Mouse (Mus musculus) liver, embryonic 14.5 days (tissue): ENCODE measurements at regions not wholly inside any gene's neighbourhood (a gene's known extent, or its start where the extent isn't known, plus 50 kb on each side); places are given as distances from the start of the nearest gene placed in this dataset. TPM values are rescaled to one million over a fixed set of nuclear protein-coding genes. Genes with fewer than 3 reads are reported as not detected.

Source experiments
- ATAC-seq: fragments of 200-750 bp; cut with Nextera tagmentation; 2 replicates; pipeline ENCODE4 v1.8.0; 2017; ENCODE audit warnings: moderate number of reproducible peaks, mild to moderate bottlenecking, moderate library complexity; ENCODE audit not compliant: insufficient read depth
- DNase-seq, 3 experiments: peaks; one replicate each; pipeline ENCODE4 v3.0.0-alpha.2; 2012 to 2013; ENCODE audit warnings: low read depth in 3 of 3, low spot score in 3 of 3
- H3K27ac ChIP-seq: fragments of 300-500 bp; sonication (generic); 2 replicates; pipeline ENCODE4 v1.5.1; 2014; ENCODE audit warnings: moderate library complexity, mild to moderate bottlenecking, control low read depth, inconsistent platforms
- H3K27me3 ChIP-seq: fragments of 300-500 bp; sonication (generic); 2 replicates; pipeline ENCODE4 v1.6.1; 2014; ENCODE audit warnings: mild to moderate bottlenecking, low read length, moderate library complexity; ENCODE audit not compliant: control insufficient read depth, insufficient read depth
- H3K36me3 ChIP-seq: fragments of 300-500 bp; sonication (generic); replicated peaks from 2 replicates; pipeline ENCODE4 v1.6.1; 2014; ENCODE audit warnings: low read depth; ENCODE audit not compliant: control insufficient read depth, insufficient read depth
- H3K4me1 ChIP-seq, 2 experiments: fragments of 200-500 bp in 1 of 2; fragments of 300-500 bp in 1 of 2; sonication (generic) in 1 of 2; replicated peaks; 2 replicates each; pipeline ENCODE4 v1.6.1; 2012 to 2014; ENCODE audit warnings: antibody characterized with exemption in 1 of 2, inconsistent platforms in 1 of 2, low read length in 1 of 2; ENCODE audit not compliant: control insufficient read depth in 2 of 2, insufficient read depth in 2 of 2
- H3K4me2 ChIP-seq: fragments of 300-500 bp; sonication (generic); 2 replicates; pipeline ENCODE4 v1.6.1; 2014; ENCODE audit warnings: low read depth, mild to moderate bottlenecking, control low read depth, moderate library complexity
- H3K4me3 ChIP-seq, 2 experiments: fragments of 200-500 bp in 1 of 2; fragments of 300-500 bp in 1 of 2; sonication (generic) in 1 of 2; 2 replicates each; pipeline ENCODE4 v1.5.1; 2012 to 2014; ENCODE audit warnings: low read depth in 2 of 2, low read length in 2 of 2, mild to moderate bottlenecking in 2 of 2, control low read depth in 1 of 2, inconsistent platforms in 1 of 2, moderate library complexity in 1 of 2; ENCODE audit not compliant: insufficient read depth in 1 of 2
- H3K9ac ChIP-seq: fragments of 300-500 bp; sonication (generic); replicated peaks from 2 replicates; pipeline ENCODE4 v1.6.1; 2014; ENCODE audit warnings: mild to moderate bottlenecking, control low read depth, moderate library complexity
- H3K9me3 ChIP-seq: fragments of 300-500 bp; sonication (generic); 2 replicates; pipeline ENCODE4 v1.6.1; 2016; ENCODE audit warnings: low read length, mixed read lengths; ENCODE audit not compliant: control insufficient read depth
- CTCF ChIP-seq: IDR thresholded peaks from 2 replicates; pipeline ENCODE4 v1.5.1; 2016; ENCODE audit warnings: antibody characterized with exemption, low read depth, control low read depth
- EP300 ChIP-seq: IDR thresholded peaks from 2 replicates; pipeline ENCODE4 v1.6.1; 2016; ENCODE audit warnings: antibody characterized with exemption, low read depth
- WGBS: fragments of 180-500 bp; shearing (Covaris S2); extraction: QIAGEN DNeasy Blood & Tissue Kit; methylation state at CpG from one replicate; pipeline ENCODE4 v1.1.7; 2014; ENCODE audit not compliant: insufficient replicate concordance; 5-methylcytosine and 5-hydroxymethylcytosine counted together
- microRNA-seq: library from miRNA; unstranded; fragments of <30 nt; microRNA quantifications from one replicate; pipeline ENCODE4, GENCODE M21; 2016

DNA sequence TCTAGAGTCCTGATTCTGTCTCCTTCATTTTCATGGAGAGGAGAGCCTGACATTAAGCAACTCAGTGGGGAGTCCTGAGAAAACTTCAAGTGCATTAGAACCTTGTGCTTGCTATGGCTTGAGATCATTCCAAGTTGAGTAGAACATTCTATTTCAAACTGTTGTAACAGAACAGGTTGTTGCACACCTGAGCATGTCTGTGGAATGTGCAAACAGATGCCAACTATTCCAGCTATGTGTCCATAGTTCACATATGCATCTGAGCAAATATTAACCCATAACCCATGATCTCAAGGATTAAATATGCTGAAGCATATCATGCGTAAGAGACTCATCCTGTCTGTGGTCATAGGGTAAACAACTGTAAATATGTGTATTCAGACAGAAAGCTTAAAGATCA lies 68.5 kb upstream of the Egfr start:
- no peak overlapping the region for H3K4me3 ChIP-seq
- H3K9me3 ChIP-seq = no peaks in the 10 kb centered on the region
- DNase-seq (no peak), ATAC-seq (no peak)
- no peaks in the 10 kb centered on the region for H3K27me3 ChIP-seq
- H3K36me3 ChIP-seq = no peaks in the 10 kb centered on the region
- TF ChIP-seq CTCF = no peak
- no peak for TF ChIP-seq EP300
- H3K27ac ChIP-seq = no peak overlapping the region
- H3K4me2 ChIP-seq = no peak overlapping the region
- WGBS = 85% methylated on average over 1 of the region's 1 CpGs
- no peaks in the 10 kb centered on the region for H3K4me1 ChIP-seq
- no peak overlapping the region for H3K9ac ChIP-seq

DNA sequence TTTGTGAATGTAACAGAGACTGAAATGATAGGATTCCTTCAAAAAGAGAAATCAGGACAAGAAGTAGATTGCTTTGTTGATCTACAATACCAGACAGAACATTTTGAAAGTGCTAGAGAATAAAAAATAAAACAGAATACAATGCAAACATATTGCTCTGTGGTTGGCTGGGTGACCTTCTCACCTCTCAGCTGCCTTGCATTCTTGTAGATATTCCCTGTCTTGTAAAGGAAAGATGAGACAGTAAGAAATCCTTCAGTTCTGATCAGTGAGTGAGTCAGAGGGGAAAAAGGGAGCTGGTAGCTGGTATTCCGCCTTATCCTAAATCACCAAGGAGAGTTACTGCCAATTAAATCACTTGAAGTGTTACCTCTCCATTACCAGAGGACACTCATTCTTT lies 56.4 kb upstream of the Egfr start:
- Histone ChIP-seq H3K4me3 (no peak overlapping the region), H3K4me1 (no peaks in the 10 kb centered on the region), H3K27ac (no peak overlapping the region), H3K27me3 (no peaks in the 10 kb centered on the region), H3K9me3 (no peaks in the 10 kb centered on the region), H3K4me2 (no peak overlapping the region), H3K9ac (no peak overlapping the region), H3K36me3 (no peaks in the 10 kb centered on the region)
- no peak for TF ChIP-seq EP300
- TF ChIP-seq CTCF = no peak
- ATAC-seq (no peak), DNase-seq (no peak)
- WGBS = 56% methylated on average over 1 of the region's 1 CpGs

DNA sequence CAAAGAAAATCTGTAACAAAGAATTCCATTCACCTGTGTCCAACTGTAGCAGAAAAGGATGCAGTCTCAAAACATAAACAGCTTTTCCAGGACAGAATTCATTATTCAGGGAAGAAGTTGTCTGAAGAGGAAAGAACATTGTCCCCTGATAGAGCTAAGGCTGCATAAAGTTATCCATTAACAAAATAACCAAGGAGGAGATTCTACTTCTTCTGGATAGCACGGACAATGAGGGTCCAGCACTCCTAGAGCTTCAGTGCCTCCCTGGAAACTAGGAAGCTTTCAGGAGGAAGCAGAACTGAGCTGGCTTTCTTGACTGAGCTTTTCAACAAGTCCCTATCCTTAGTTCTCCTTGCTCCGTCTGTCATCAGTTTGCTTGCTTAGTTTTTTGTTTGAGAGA lies 55.2 kb upstream of the Egfr start:
- WGBS = 47% methylated on average over 2 of the region's 2 CpGs
- ATAC-seq (no peak), DNase-seq (no peak)
- no peaks in the 10 kb centered on the region for H3K9me3 ChIP-seq
- no peak overlapping the region for H3K9ac ChIP-seq
- H3K27ac ChIP-seq = no peak overlapping the region
- H3K27me3 ChIP-seq = no peaks in the 10 kb centered on the region
- no peaks in the 10 kb centered on the region for H3K4me1 ChIP-seq
- no peak overlapping the region for H3K4me3 ChIP-seq
- no peaks in the 10 kb centered on the region for H3K36me3 ChIP-seq
- H3K4me2 ChIP-seq = no peak overlapping the region
- TF ChIP-seq CTCF (no peak), EP300 (no peak)

DNA sequence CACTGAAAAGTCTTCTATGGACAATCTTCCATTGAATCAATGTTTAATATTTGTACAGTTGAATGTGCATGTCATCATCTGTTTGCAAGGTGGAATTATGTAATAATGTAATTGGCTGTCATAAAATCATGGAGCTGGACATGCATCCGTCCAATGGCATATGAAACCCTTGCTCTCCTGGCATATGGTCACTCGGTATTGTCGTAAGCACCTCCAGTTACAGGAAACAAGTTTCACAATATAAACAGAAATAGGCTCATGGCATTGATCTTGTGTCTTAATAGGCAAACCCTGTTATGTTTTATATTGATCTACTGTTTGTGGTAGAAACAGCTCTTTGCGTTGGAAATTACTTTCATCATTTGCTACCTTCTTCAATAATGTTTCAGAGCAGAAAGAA lies 50.2 kb upstream of the Egfr start:
- 57% methylated on average over 4 of the region's 4 CpGs for whole genome bisulfite sequencing

More for the DNA sequence above, 50.2 kb upstream of the Egfr start:
- no peaks in the 10 kb centered on the region for H3K27me3 ChIP-seq
- H3K9ac ChIP-seq = no peak overlapping the region
- H3K4me1 ChIP-seq = no peaks in the 10 kb centered on the region
- no peak overlapping the region for H3K4me3 ChIP-seq
- TF ChIP-seq EP300 (no peak), CTCF (no peak)
- no peaks in the 10 kb centered on the region for H3K9me3 ChIP-seq
- ATAC-seq (no peak), DNase-seq (no peak)
- no peak overlapping the region for H3K4me2 ChIP-seq
- no peaks in the 10 kb centered on the region for H3K36me3 ChIP-seq
- H3K27ac ChIP-seq = no peak overlapping the region

Small RNAs in the stretch of these regions (microRNA-seq; reads per million reads assigned to microRNA genes)
- gene Gm24714 = not detected
